Mouse (Mus musculus) megakaryocyte, embryonic 14.5 days (primary cell): ENCODE data around the gene Cpsf6.

Source experiments
- FLI1 ChIP-seq: IDR thresholded peaks from 2 replicates; pipeline ENCODE4 v1.6.1; 2012; ENCODE audit warnings: low read length, inconsistent platforms, mixed read lengths
- GATA1 ChIP-seq: IDR thresholded peaks from 3 replicates; pipeline ENCODE4 v1.6.1; 2012; ENCODE audit warnings: mixed read lengths, low read length, inconsistent platforms, borderline replicate concordance

- TF ChIP-seq FLI1 (no peak), GATA1 (no peak)
Measured at GRCm38 (mm10) chr10:117408545-117409372, 28.9 kb upstream of the Cpsf6 start.
